Mouse (Mus musculus) kidney, adult 2 months (tissue): ENCODE data around the gene Dcaf15.

ENCODE experiments used
- CTCF ChIP-seq: fragments of 200-500 bp; conservative IDR thresholded peaks from 2 replicates; pipeline ENCODE4 v1.5.1; 2011; ENCODE audit warnings: low read depth, mild to moderate bottlenecking, control low read depth, low read length, moderate library complexity, mixed read lengths; ENCODE audit not compliant: insufficient read depth, insufficient read length
- POLR2A ChIP-seq: fragments of 200-500 bp; IDR thresholded peaks from one replicate; pipeline ENCODE4 v1.6.1; 2011; ENCODE audit warnings: low read depth, low read length, control low read depth

GRCm38 (mm10) chr8:84070241-84070640 lies 34.3 kb downstream of the Dcaf15 start:
- TF ChIP-seq CTCF (no peak), POLR2A (no peak)
